Mouse (Mus musculus) layer of hippocampus, adult 9-11 months (tissue): ENCODE results near the gene Prrg1.
"Not testable (repeated sequence)": the region's sequence is repeated elsewhere in the genome, so short reads cannot be mapped to it uniquely, and the experiment has no call there.

ENCODE experiments used
- DNase-seq: peaks from one replicate; pipeline ENCODE4 v3.0.0; 2022

Prrg1 gene

DNA sequence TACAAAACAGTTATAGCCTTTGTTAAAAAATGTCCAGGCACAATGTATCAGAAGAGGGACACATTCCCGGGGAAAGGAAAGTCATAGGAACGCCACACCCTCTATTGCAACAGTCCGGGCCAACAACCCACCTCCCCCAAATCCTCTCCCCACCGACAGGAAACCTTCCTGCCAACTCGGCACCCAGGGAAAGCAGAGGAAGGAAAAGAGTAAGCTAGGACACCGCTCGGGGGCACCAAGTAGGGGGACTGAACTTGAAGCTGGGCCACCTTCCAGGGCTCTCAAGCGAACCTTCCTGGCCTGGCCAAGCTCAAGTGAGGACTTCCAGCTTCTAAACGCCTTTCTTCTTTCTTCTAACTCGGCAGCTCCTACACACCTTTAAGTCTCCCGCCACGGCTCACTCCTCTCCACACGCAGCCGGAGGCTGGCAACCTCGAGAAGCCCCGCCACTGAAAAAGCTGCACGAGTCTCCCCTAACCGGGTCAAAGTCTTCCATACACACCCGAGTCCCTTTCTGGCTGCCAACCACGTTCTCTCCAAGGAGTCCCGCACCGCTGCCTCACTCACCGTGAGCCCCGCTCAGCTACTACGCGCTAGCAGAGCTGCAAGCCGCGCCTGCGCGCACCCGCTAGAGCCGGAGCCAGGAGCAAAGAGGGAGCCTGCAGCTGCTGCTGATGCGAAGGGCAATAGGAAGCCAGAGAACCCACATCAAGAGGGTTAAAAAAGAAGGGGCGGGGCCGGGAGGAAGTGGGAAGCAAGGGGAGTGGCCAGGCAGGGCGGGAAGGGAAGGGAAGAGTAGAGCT lies at the start of gene Prrg1:
Gene Prrg1, minus strand, starts transcription at position 695 of the 803 bp plus-strand sequence.
- peak; percentile 47 for DNase-seq

DNA sequence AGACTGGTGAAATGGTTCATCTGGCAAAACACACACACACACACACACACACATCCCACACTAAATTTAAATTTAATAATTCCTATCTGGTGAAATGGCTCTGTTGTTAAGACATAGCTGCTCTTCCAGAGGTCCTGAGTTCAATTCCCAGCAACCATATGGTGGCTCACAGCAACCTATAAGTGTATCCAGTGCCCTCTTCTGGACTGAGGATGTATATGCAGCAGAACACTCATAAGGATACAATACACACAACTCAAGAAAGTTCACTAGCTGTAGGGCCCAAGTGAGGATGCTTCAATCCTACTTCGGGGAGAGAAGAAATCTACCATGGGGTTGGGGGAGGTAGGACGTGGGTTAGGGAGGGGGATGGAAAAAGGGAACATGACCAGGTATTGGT lies 22.1 kb upstream of the Prrg1 start:
- DNase-seq, result no peak

DNA sequence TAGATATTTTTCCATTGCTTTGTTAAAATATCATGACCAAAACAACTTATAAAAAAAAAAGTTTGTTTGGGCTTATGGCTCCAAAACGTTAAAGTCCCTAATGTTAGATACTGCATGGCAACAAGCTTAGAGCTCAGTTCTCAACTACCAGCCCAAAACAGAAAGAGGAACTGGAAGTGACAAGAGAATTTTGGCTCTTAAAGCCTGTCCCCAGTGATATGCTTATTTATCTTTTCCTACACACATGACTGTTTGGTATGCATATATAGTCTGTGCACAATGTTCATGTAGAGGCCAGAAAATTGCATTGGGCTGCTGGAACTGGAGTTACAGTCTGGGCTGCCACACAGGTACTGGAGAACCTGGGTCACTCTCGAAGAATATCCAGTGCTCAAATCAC lies 9.4 kb upstream of the Prrg1 start:
- DNase-seq, result no peak

DNA sequence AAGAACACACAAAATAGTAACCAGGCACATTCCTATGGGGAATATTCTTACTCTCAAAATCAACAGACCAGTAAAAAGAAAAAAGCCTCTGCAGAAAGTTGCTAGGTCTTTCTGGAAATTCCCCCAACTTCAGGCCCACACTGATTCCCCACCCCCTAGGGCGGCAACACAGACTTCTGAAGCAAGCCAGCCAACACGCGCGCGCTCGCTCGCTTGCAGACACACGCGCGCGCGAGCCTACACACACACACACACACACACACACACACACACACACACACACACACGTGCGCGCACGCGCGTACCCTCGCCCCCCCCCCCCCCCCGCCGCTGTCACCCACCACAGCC lies 868 bp downstream of the Prrg1 start:
- DNase-seq, result peak; percentile 8

DNA sequence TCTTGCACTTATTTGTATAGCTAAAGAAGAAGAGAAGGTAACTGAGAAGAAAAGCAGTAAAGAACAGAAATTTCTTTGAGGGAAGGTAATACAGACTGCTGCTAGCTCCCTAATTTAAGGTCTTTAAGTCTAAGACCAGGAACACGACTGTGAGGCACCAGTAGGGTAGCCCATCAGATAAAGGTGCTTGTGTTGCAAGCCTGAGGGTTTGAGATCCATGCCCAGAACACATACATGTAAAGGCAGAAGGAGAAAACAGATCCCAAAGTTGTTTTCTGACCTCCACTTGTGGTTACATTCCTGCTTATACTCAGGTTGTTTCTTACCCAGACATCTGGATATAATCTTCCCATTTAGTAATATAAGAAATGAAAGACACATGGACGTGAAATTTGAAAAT lies 20.2 kb downstream of the Prrg1 start:
- no peak for DNase-seq

DNA sequence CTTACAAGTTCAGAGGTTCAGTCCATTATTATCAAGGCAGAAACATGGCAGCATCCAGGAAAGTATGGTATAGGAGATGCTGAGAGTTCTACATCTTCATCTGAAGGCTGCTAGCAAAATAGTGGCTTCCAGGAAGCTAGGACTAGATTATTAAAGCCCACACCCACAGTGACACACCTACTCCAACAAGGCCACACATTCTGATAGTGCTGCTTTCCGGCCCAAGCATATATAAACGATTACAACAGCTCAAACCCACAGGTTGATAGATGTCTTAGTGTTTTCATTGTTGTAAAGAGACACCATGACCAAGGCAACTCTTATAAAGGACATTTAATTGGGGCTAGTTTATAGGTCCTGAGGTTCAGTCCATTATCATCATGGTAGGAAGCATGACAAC lies 30.3 kb downstream of the Prrg1 start:
- DNase-seq, result no peak

- no peak for DNase-seq
These were observed 31.0 kb downstream of the Prrg1 start for GRCm38 (mm10) chrX:78552704-78553103.

DNA sequence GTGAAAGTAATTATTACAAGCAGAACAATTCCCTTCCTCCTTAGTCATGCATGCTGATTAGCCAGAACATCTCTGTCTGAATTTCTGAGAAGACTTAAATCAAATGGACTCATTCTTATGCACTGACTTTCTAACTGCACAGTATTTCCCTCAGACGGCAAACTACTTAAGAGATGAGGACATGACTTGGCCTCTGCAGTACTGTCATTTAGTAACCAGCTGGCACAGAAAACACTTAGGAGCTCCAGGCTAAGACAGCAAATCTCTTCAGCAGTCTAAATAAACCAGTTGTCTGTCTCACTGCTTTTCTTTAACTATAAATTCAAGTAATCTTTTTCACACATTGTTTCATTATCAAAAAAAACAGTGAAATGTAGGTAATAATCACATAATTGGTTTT lies 36.0 kb downstream of the Prrg1 start:
- DNase-seq, result no peak

DNA sequence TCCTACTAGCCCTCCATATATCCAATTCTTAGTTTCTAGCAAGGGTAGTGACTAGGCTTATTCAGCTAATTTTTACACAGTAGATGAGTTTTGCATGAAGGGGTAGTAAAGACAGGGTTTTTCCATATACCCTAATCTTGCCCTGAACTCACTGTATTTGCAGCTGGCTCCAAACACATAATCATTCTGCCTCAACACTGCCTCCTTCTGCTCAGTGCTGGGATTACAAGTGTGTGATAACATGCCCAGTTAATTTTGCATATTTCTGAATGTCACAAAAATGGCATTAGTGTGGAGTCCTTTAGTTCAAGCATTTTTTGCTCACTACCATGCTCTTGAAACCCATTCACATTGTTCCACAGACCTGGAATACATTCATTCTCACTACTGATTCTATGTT lies 44.0 kb downstream of the Prrg1 start:
- no peak for DNase-seq

- no peak for DNase-seq
These were observed 44.9 kb downstream of the Prrg1 start for GRCm38 (mm10) chrX:78538632-78539316.

GRCm38 (mm10) chrX:78518301-78518700 lies 65.4 kb downstream of the Prrg1 start:
- no peak for DNase-seq

DNA sequence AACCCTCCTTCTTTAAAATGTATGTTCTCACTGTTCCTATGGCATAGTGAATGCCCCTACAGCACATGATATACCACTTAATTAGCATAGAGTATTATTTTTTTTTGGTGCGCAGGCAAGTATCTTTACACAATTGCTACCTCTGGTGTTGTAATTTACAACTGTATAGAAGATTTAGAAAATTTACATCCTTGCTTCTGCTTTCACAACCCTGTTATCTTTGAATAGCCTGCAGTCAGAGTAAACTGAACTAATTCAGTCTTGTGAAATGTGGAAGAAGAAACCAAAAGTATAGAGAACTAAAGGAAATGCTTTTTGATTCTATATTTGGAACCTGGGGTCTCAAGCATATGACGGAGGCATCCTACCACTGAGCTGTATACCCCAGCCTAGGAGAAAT lies 100.7 kb downstream of the Prrg1 start:
- DNase-seq, result no peak

DNA sequence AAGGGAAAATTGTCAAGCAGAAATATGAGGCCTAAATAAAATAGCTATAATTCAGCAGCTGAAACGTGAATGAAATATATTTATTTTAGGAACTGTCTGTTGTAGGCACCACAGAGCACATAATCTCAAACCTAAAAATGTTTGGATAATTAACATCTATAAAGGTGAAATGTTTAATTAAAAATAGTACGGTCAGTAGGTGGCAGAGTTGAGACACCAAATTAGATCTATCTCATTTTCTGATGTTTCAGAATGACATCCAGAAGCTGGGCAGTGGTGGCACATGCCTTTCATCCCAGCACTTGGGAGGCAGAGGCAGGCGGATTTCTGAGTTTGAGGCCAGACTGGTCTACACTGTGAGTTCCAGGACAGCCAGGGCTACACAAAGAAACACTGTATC lies 104.0 kb downstream of the Prrg1 start:
- DNase-seq, result no peak

DNA sequence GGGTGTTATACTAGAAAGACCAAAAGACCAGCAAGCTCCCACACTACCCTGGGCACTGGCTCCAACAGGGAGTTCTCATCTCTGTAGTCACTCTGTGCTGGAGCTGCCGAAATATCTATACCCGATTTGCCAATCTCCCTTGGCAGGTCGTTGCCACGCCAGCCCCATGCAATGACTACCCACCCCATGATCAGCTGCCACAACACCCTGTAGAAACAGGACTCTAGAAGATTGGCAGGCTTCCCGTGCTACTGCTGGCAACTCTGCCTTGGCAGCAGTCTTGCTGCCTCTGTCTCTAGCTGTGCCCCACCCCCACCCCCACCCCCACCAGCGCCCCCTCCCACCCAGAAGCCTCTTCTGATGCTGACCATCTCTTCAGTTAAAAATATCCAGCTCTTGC lies 149.3 kb downstream of the Prrg1 start:
- peak; percentile 6 for DNase-seq

DNA sequence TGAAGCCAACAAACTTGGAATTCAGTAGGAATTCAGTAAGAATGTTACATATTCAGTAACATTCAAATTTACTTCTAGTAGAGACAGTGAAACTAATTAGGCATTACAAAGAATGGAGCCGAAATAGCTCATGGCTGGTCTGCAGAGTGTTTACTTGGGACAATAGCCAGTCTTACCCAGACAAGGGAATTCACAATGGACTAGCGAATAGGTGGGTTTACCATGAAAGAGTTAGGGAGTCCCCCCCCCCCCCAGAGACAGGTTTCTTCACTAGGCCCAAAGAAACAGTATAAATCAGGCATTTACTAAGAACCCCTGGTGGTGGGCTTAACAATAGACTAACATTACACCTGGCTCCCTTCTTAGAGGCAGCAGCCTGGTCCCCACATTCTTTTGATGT lies 180.3 kb downstream of the Prrg1 start:
- DNase-seq, result not testable (repeated sequence)
